Mouse (Mus musculus): Measurements from ENCODE around the gene Ppp1r32.

GRCm38 (mm10) chr19:10426793-10427192 is 55.9 kb downstream of the Ppp1r32 start:
- TF ChIP-seq CTCF (IDR thresholded peaks at IDR 0.05; ENCODE audit: borderline replicate concordance, insufficient read depth, low read depth, low read length) = no peak
- TF ChIP-seq POLR2A (IDR thresholded peaks at IDR 0.05; ENCODE audit: borderline replicate concordance, insufficient read depth, low read length) = no peak
